Mouse (Mus musculus) C2C12 (cell line): ENCODE data around the gene 1700016D06Rik.

Source experiments
- CTCF ChIP-seq: IDR thresholded peaks from one replicate; pipeline ENCODE4 v1.5.1; 2011; ENCODE audit not compliant: control insufficient read depth, insufficient read depth, insufficient read length
- USF1 ChIP-seq: IDR thresholded peaks from one replicate; pipeline ENCODE4 v1.6.1; 2011; ENCODE audit warnings: low read depth, mild to moderate bottlenecking, control low read depth, moderate library complexity

GRCm38 (mm10) chr8:11735672-11736235 lies 34.9 kb upstream of the 1700016D06Rik start:
- TF ChIP-seq CTCF (no peak), USF1 (no peak)
